ENCODE assay signal across 24 mouse cellular contexts in the genomic region with DNA sequence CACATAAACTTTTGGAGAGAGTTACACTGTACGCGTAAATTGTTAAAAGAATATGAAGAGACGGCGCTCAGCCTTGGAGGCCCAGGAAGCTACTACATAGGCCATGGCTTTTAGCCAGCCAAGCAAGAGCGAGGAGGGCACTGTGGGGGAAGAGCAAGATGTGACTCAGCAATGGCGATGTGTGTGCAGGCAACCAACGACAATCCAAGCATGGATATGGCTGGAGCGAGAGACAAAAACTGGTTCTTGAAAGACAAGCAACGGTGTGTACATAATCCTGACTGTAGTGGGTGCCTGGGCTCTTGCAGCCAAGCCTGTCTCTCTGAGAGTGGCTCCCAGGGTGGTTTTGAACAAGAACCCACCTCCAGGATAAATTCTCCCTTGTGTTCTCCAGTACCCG. TPM values are rescaled to one million over a fixed set of nuclear protein-coding genes. Genes with fewer than 3 reads are reported as not detected.
A peak's percentile ranks its signal among the peaks of the same experiment; 100 is the strongest.
DNase-seq lines count a peak whose midpoint lies in the region; ATAC-seq lines count a peak whose summit lies in the region.
"Had no signal": no experiment of that assay in that cellular context is flagged by ENCODE, and none has a peak within 500 bp of the region (broad histone marks: within the 10 kb centered on the region; RNA-seq: fewer than 3 reads in every experiment).

No protein-coding gene starts in this region.

- no peak for ATAC-seq in heart, embryonic 12.5 days (ENCODE audit: insufficient number of reproducible peaks, low FRiP score)
- 0 out of 2 replicates have a peak, but pooled peaks have one; percentile 26 for ATAC-seq in common myeloid progenitor, adult 5-6 weeks (replicated peaks; ENCODE audit: low read depth, poor library complexity, severe bottlenecking)
- ATAC-seq: activated CD4-positive, CD25-positive, alpha-beta regulatory T cell, adult 4 months; forebrain, embryonic 15.5 days; hindbrain, postnatal 0 days; Patski had no signal

- no peaks in the 10 kb centered on the region for H3K36me3 ChIP-seq in heart, embryonic 10.5 days
- no peaks in the 10 kb centered on the region for H3K36me3 ChIP-seq in heart, embryonic 12.5 days
- H3K36me3 ChIP-seq: embryonic facial prominence, embryonic 12.5 days; forebrain, embryonic 15.5 days; hindbrain, embryonic 13.5 days had no signal

- WGBS in heart, embryonic 10.5 days, result 85% methylated on average over 10 of the region's 10 CpGs
- 88% methylated on average over 10 of the region's 10 CpGs for WGBS in heart, embryonic 12.5 days

- H3K27me3 ChIP-seq in heart, embryonic 10.5 days (ENCODE audit: insufficient read depth, poor library complexity, severe bottlenecking), result no peaks in the 10 kb centered on the region
- H3K27me3 ChIP-seq in heart, embryonic 12.5 days (replicated peaks), result no peaks in the 10 kb centered on the region
- H3K27me3 ChIP-seq: CH12.LX; embryonic facial prominence, embryonic 12.5 days; forebrain, embryonic 15.5 days; hindbrain, embryonic 13.5 days had no signal

- no peak overlapping the region for H3K9ac ChIP-seq in heart, embryonic 12.5 days
- H3K9ac ChIP-seq: embryonic facial prominence, embryonic 12.5 days; forebrain, embryonic 15.5 days; hindbrain, embryonic 13.5 days had no signal

- no peak overlapping the region for H3K27ac ChIP-seq in heart, embryonic 10.5 days
- no peak overlapping the region for H3K27ac ChIP-seq in heart, embryonic 12.5 days (ENCODE audit: poor library complexity, severe bottlenecking)
- H3K27ac ChIP-seq: embryonic facial prominence, embryonic 12.5 days; forebrain, embryonic 15.5 days; hindbrain, embryonic 13.5 days; hindbrain, postnatal 0 days had no signal

- no peak overlapping the region for H3K4me3 ChIP-seq in heart, embryonic 10.5 days
- H3K4me3 ChIP-seq in heart, embryonic 12.5 days, result no peak overlapping the region
- H3K4me3 ChIP-seq: embryonic facial prominence, embryonic 12.5 days; forebrain, embryonic 15.5 days; hindbrain, embryonic 13.5 days had no signal

- no peaks in the 10 kb centered on the region for H3K4me1 ChIP-seq in heart, embryonic 10.5 days
- H3K4me1 ChIP-seq in heart, embryonic 12.5 days (replicated peaks), result no peaks in the 10 kb centered on the region
- H3K4me1 ChIP-seq: embryonic facial prominence, embryonic 12.5 days; forebrain, embryonic 15.5 days had no signal

- no peak overlapping the region for H3K4me2 ChIP-seq in heart, embryonic 12.5 days
- H3K4me2 ChIP-seq: embryonic facial prominence, embryonic 12.5 days; forebrain, embryonic 15.5 days; hindbrain, embryonic 13.5 days had no signal

- H3K9me3 ChIP-seq in heart, embryonic 10.5 days, result no peaks in the 10 kb centered on the region
- no peaks in the 10 kb centered on the region for H3K9me3 ChIP-seq in heart, embryonic 12.5 days (replicated peaks)
- H3K9me3 ChIP-seq: embryonic facial prominence, embryonic 12.5 days; forebrain, embryonic 15.5 days; hindbrain, embryonic 13.5 days had no signal

- DNase-seq in adrenal gland, adult 2 months, result peak; percentile 56
- DNase-seq in adrenal gland, postnatal 4 days (ENCODE audit: low spot score in 2 of 2), result no peak
- DNase-seq in heart, embryonic 10.5 days (ENCODE audit: low spot score), result peak; percentile 64
- DNase-seq in adrenal gland, postnatal 14 days, result peak; percentile 43
- no peak for DNase-seq in neural tube, embryonic 10.5 days (ENCODE audit: extremely low spot score, low spot score)
- DNase-seq in cerebellum, adult 11-12 months, result no peak
- DNase-seq: cerebellum, adult 8-10 months; cerebellum, postnatal 14 days; gastrocnemius, postnatal 14 days; heart, postnatal 10 days; kidney, adult 18-20 months had no signal

RNA-seq across cellular contexts. Expression of a gene that starts 8.7 kb away (rescaled TPM):
- not detected for total RNA-seq in adrenal gland, adult 2 months (2021)
- not detected in 2 replicates for polyA plus RNA-seq in adrenal gland, adult 2 months (2012; rRNA removed)
- under 1 TPM in 1 of 2 experiments, not detected in 1; 0.36 TPM for total RNA-seq in adrenal gland, postnatal 4 days (2021)
- 0.09 and 0.33 TPM in 2 replicates for polyA plus RNA-seq in heart, embryonic 10.5 days (2016; fragmentation: Nextera tagmentation; extraction: Ambion mirVana)
- polyA plus RNA-seq in heart, embryonic 12.5 days (2016; fragmentation: Nextera tagmentation; extraction: Ambion mirVana), result 0.31 TPM in 1 of 2 replicates, not detected in the other
- total RNA-seq in adrenal gland, postnatal 14 days (2021), result 0.15 and 0.23 TPM in 2 replicates
- total RNA-seq in common myeloid progenitor, adult 5-6 weeks (2017), result 0.78 and 3.0 TPM in 2 replicates
- total RNA-seq: gastrocnemius, adult 18-20 months; gastrocnemius, postnatal 14 days; heart, adult 8-10 months; heart, postnatal 10 days; hindbrain, postnatal 0 days had no signal
- polyA plus RNA-seq: cortical plate, adult 2 months; forebrain, embryonic 15.5 days; frontal cortex, adult 2 months; Patski had no signal

Comparison
In these comparisons a context has a peak if more than half of its experiments do, and no peak if none do; other contexts are left out.
1. DNase-seq: peak in adrenal gland, adult 2 months (single experiment), heart, embryonic 10.5 days (single experiment) and adrenal gland, postnatal 14 days (single experiment); none in adrenal gland, postnatal 4 days (0 of 2), neural tube, embryonic 10.5 days (single experiment) and cerebellum, adult 11-12 months (single experiment).